Mouse (Mus musculus) heart, embryonic 16.5 days (tissue): ENCODE measurements around the gene Gnas. TPM values are rescaled to one million over a fixed set of nuclear protein-coding genes. Genes with fewer than 3 reads are reported as not detected.
"Not testable (repeated sequence)": the region's sequence is repeated elsewhere in the genome, so short reads cannot be mapped to it uniquely, and the experiment has no call there.

ENCODE experiments used
- ATAC-seq: fragments of 200-750 bp; cut with Nextera tagmentation; replicated peaks from 2 replicates; pipeline ENCODE4 v1.8.0; 2017; ENCODE audit warnings: moderate number of reproducible peaks; ENCODE audit not compliant: insufficient read depth, low FRiP score; ENCODE audit errors: extremely low read depth
- H3K27ac ChIP-seq: fragments of 300-500 bp; sonication (generic); 2 replicates; pipeline ENCODE4 v1.5.1; 2014; ENCODE audit warnings: mild to moderate bottlenecking, low read length, control low read depth, moderate library complexity
- H3K27me3 ChIP-seq: fragments of 300-500 bp; sonication (generic); 2 replicates; pipeline ENCODE4 v1.6.1; 2014; ENCODE audit warnings: low read length, mixed read lengths; ENCODE audit not compliant: control insufficient read depth, insufficient read depth
- H3K36me3 ChIP-seq: fragments of 300-500 bp; sonication (generic); 2 replicates; pipeline ENCODE4 v1.6.1; 2014; ENCODE audit not compliant: control insufficient read depth, insufficient read depth
- H3K4me1 ChIP-seq: fragments of 300-500 bp; sonication (generic); 2 replicates; pipeline ENCODE4 v1.6.1; 2014; ENCODE audit warnings: low read length, mixed read lengths; ENCODE audit not compliant: control insufficient read depth, insufficient read depth
- H3K4me2 ChIP-seq: fragments of 300-500 bp; sonication (generic); 2 replicates; pipeline ENCODE4 v1.6.1; 2014; ENCODE audit warnings: low read depth, mild to moderate bottlenecking, control low read depth, low read length
- H3K4me3 ChIP-seq: fragments of 300-500 bp; sonication (generic); 2 replicates; pipeline ENCODE4 v1.5.1; 2014; ENCODE audit warnings: mild to moderate bottlenecking, control low read depth, low read length
- H3K9ac ChIP-seq: fragments of 300-500 bp; sonication (generic); 2 replicates; pipeline ENCODE4 v1.6.1; 2014; ENCODE audit warnings: low read length, control low read depth
- H3K9me3 ChIP-seq: fragments of 300-500 bp; sonication (generic); replicated peaks from 2 replicates; pipeline ENCODE4 v1.6.1; 2016; ENCODE audit warnings: low read length; ENCODE audit not compliant: control insufficient read depth
- WGBS: fragments of 180-500 bp; shearing (Covaris S2); extraction: QIAGEN DNeasy Blood & Tissue Kit; methylation state at CpG from one replicate; pipeline ENCODE4 v1.1.7; 2014; 5-methylcytosine and 5-hydroxymethylcytosine counted together
- polyA plus RNA-seq: library from polyadenylated mRNA; unstranded; fragments of >200 nt; fragmentation: Nextera tagmentation; extraction: Ambion mirVana; gene quantifications from 2 replicates; pipeline ENCODE4 v1.2.1, GENCODE M21; 2015

The Gnas gene
- polyA plus RNA-seq, 1 experiment from 2014 or later, result 1,284 TPM

- Histone ChIP-seq H3K4me1 (no peaks in the 10 kb centered on the region; the same call in 1 of the 2 replicates), H3K27ac (no peak overlapping the region), H3K9me3 (no peaks in the 10 kb centered on the region), H3K36me3 (no peaks in the 10 kb centered on the region), H3K4me2 (no peak overlapping the region), H3K27me3 (no peaks in the 10 kb centered on the region), H3K9ac (no peak overlapping the region), H3K4me3 (no peak overlapping the region)
- no peak for ATAC-seq
- 71% methylated on average over 1 of the region's 1 CpGs for WGBS
Measured at GRCm38 (mm10) chr2:174311613-174312012, 27.5 kb downstream of the Gnas start.

DNA sequence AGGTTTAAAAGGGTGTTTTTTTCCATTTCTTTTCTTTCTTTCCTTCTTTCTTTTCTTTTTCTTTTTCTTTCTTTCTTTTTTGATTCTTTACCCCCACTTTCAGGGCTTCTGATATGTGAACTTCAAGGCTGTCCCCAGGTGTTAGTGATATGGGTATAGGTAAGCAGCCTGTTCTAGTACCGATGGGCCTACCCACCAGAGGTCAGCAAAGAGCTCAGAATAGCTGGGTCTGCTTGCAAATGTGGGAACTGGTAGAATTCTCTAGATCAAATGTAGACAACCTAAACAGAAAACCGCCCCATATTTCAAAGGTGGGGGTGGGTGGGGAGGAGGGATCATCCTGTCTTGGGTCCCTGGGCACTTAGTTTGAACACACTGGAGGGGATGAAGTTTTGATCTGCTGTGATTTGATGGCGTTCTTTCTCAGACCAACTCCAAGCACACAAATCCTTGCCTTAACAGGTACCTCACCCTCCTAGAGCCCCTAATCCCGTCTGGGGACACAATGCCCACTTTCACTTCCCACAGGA lies 28.1 kb downstream of the Gnas start:
- peak; percentile 75 for ATAC-seq
- H3K4me2 ChIP-seq, result no peak overlapping the region
- H3K4me1 ChIP-seq, result no peaks in the 10 kb centered on the region; the same call in 1 of the 2 replicates
- no peaks in the 10 kb centered on the region for H3K9me3 ChIP-seq
- H3K4me3 ChIP-seq, result no peak overlapping the region
- no peaks in the 10 kb centered on the region for H3K36me3 ChIP-seq
- H3K27ac ChIP-seq, result no peak overlapping the region
- 30% methylated on average over 4 of the region's 4 CpGs for WGBS
- H3K27me3 ChIP-seq, result no peaks in the 10 kb centered on the region
- H3K9ac ChIP-seq, result 0 out of 2 replicates have a peak overlapping the region, but pooled peaks have one; percentile 15

DNA sequence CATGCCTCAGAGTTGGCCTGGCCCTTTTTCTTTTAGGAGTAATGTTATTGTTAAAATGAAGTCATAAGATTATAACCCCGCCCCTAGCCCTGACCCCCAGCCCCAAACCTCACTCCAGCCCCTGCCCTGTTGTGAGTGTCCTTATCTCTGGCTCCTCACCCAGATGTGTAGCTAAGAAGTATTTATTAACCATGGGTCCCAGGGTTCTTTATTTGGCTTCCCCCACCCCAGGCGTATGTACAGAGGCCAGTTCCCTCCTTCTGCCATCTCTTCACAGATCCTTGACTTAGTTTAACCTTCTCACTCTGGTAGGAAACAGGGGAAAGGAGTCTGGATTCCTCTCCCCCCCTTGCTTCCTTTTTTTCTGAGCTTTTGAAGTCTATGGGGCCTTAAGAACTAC lies 28.5 kb downstream of the Gnas start:
- Histone ChIP-seq H3K4me2 (no peak overlapping the region), H3K4me1 (no peaks in the 10 kb centered on the region; the same call in 1 of the 2 replicates), H3K27ac (0 out of 2 replicates have a peak overlapping the region, but pooled peaks have one; percentile 24), H3K9me3 (no peaks in the 10 kb centered on the region), H3K27me3 (no peaks in the 10 kb centered on the region), H3K4me3 (no peak overlapping the region), H3K36me3 (no peaks in the 10 kb centered on the region), H3K9ac (no peak overlapping the region)
- ATAC-seq, result no peak
- 87% methylated on average over 2 of the region's 2 CpGs for WGBS

DNA sequence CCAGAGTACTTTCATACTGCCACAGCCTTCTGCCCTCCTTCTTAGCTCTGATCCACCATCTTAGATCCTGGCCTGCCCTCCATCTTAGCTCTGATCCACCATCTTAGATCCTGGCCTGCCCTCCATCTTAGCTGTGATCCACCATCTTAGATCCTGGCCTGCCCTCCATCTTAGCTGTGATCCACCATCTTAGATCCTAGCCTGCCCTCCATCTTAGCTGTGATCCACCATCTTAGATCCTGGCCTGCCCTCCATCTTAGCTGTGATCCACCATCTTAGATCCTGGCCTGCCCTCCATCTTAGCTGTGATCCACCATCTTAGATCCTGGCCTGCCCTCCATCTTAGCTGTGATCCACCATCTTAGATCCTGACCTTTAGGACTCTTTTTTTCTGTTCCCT lies 31.3 kb downstream of the Gnas start:
- H3K9ac ChIP-seq, H3K27ac ChIP-seq, H3K4me3 ChIP-seq, H3K27me3 ChIP-seq, H3K9me3 ChIP-seq, H3K36me3 ChIP-seq, H3K4me2 ChIP-seq, H3K4me1 ChIP-seq, ATAC-seq: not testable (repeated sequence)

DNA sequence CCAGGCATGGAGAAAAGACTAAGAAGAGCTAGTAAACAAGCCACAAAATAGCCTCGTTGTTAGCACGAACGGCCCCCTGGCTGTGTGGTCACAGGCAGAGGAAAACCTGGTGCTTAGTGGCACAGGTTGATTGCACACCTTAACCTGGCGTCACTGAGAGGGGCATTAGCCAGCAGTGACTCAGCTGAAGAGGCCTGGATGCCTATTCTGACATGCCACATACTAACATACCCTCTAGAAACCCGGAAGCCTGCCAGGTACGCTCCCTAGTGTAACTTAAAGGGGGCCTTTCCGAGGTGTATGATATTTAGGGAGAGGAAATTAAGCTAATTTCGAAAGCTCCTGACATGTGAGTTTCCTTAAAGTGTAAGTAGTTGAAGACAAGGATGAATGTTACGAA lies 32.5 kb downstream of the Gnas start:
- Histone ChIP-seq H3K27me3 (no peaks in the 10 kb centered on the region), H3K9ac (no peak overlapping the region), H3K36me3 (no peaks in the 10 kb centered on the region), H3K4me1 (no peaks in the 10 kb centered on the region; the same call in 1 of the 2 replicates), H3K9me3 (no peaks in the 10 kb centered on the region), H3K4me3 (no peak overlapping the region), H3K4me2 (no peak overlapping the region), H3K27ac (no peak overlapping the region)
- 88% methylated on average over 9 of the region's 9 CpGs for WGBS
- no peak for ATAC-seq

DNA sequence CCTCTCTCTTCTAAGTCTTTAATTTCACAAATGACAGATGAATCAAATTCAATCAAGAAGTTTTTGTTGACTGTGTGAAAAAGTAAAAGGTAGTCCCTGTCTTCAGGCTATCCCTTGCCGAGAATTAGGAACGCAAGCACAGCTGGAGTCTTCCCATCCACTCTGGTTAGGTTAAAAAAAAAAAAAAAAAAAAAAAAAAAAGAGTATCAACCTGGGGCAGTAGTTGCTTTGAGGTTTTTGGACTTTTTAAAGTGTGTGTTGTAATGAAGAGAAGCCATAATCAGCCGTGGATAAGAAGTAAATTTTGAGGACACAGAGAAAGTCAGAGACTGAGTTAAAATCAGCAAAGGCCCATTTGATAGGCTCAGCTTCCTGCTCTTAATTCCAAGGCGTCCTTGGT lies 41.9 kb downstream of the Gnas start:
- Histone ChIP-seq H3K27ac (no peak overlapping the region), H3K36me3 (no peaks in the 10 kb centered on the region), H3K4me1 (peaks cover 6% of the 10 kb centered on the region; the same call in 1 of the 2 replicates), H3K9me3 (0 out of 2 replicates have a peak, but pooled peaks cover 4% of the 10 kb centered on the region), H3K4me3 (peak overlapping the region; percentile 96), H3K4me2 (peak overlapping the region; percentile 64), H3K9ac (no peak overlapping the region), H3K27me3 (no peaks in the 10 kb centered on the region)
- ATAC-seq, result no peak
- WGBS, result 69% methylated on average over 4 of the region's 4 CpGs

DNA sequence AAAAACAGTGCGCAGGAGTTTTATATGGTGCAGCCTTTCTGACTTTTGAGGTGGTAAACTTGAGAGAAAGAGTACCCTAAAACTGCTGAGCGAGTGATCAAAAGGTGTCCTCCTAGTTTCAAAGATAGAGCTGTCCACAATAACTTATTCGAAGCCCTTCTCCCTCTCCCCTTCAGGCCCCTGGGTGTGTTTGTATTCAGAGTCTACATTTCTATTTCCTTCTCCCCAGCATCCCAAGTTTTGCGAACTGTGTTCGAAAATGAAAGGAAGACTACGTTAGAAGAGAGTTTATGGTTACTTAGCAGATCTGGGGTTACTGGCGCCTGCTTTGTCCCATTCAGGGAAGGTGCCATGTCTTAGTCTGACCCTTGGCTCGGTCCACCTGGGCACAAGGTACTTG lies 42.4 kb downstream of the Gnas start:
- WGBS, result 67% methylated on average over 8 of the region's 8 CpGs
- no peak for ATAC-seq
- Histone ChIP-seq H3K27me3 (no peaks in the 10 kb centered on the region), H3K9ac (peak overlapping the region; percentile 68), H3K4me1 (peaks cover 6% of the 10 kb centered on the region; the same call in 1 of the 2 replicates), H3K9me3 (0 out of 2 replicates have a peak, but pooled peaks cover 4% of the 10 kb centered on the region), H3K4me3 (peak overlapping the region; percentile 96), H3K4me2 (peak overlapping the region; percentile 64), H3K36me3 (no peaks in the 10 kb centered on the region), H3K27ac (no peak overlapping the region)

DNA sequence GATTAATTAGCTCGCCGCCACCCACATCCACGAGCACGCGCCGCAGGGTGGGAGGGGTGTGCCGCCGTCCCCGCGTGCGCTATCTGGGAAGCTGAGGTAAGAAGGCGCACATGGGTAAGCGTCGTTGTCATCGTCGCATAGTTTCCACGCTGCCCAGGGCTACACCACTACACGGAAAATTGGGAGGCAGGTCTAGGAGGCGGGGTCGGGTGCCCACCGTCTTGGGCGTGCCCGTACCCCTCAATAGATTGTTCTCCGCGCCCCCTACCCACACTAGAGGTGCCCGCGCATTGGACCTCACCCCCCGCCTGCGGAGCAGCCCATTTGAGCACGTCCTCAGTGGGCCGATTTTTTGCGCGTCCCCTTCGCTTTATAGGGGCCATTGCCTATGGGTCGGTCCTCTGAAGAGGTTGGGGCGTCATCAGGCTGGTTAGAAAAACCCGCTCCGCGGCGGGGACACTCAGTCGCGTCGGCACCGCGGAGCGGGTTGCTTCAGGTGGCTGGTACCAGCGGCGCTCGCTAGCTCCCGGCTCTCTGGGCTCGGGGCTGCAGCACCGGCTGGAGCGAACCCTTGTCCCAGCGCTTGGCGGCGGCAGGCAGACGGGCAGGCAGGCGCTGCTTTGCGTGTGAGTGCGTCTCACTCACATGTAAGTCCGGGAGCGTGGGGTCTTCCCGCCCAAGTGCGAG lies 43.3 kb downstream of the Gnas start:
- Histone ChIP-seq H3K9me3 (0 out of 2 replicates have a peak, but pooled peaks cover 4% of the 10 kb centered on the region), H3K4me2 (peak overlapping the region; percentile 64), H3K27ac (peak overlapping the region; percentile 67), H3K4me1 (peaks cover 13% of the 10 kb centered on the region), H3K9ac (peak overlapping the region; percentile 68), H3K36me3 (no peaks in the 10 kb centered on the region), H3K4me3 (peak overlapping the region; percentile 96), H3K27me3 (no peaks in the 10 kb centered on the region)
- WGBS, result 54% methylated on average over 64 of the region's 64 CpGs
- peak; percentile 20 for ATAC-seq

DNA sequence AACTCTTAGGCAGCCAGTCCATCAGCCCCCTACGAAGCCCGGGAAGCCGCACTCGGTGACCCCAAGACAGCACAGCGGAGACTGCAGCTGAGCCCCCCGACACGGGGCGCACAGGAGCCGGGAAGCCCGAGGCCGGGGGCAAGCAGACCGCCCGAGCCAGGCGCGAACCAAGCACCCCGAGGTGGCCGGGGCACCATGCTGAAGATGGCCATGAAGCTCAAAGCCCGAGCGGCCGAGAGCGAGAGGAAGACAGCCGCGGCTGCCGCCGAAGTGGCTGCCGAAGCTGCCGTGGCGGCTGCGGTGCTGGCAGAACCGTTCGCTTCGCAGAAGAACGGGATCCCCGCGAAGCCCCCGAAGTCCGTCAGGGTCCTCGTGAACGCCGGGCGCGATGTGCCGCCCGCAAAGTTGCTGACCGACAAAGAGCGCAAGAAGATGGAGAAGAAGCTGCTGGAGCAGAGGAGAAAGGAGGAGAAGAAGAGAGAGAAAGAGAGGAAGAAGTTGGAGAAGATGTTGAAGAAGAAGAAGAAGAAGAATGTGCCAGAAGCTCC lies 44.3 kb downstream of the Gnas start:
- H3K27ac ChIP-seq, result peak overlapping the region; percentile 99
- H3K36me3 ChIP-seq, result no peaks in the 10 kb centered on the region
- peaks cover 22% of the 10 kb centered on the region for H3K4me1 ChIP-seq
- H3K4me3 ChIP-seq, result peak overlapping the region; percentile 96
- ATAC-seq, result no peak
- 0 out of 2 replicates have a peak, but pooled peaks cover 4% of the 10 kb centered on the region for H3K9me3 ChIP-seq
- peak overlapping the region; percentile 100 for H3K9ac ChIP-seq
- peak overlapping the region; percentile 64 for H3K4me2 ChIP-seq
- 54% methylated on average over 46 of the region's 46 CpGs for WGBS
- H3K27me3 ChIP-seq, result no peaks in the 10 kb centered on the region
